Mouse (Mus musculus) heart, adult 2 months (tissue): ENCODE measurements around the gene Tmem45a.
"Not testable (repeated sequence)": the region's sequence is repeated elsewhere in the genome, so short reads cannot be mapped to it uniquely, and the experiment has no call there.

Source experiments
- CTCF ChIP-seq: fragments of 200-600 bp; IDR thresholded peaks from 2 replicates; pipeline ENCODE4 v1.8.1; 2022; ENCODE audit warnings: antibody characterized with exemption, mild to moderate bottlenecking, moderate library complexity
- EP300 ChIP-seq: fragments of 200-500 bp; IDR thresholded peaks from 2 replicates; pipeline ENCODE4 v1.6.1; 2011; ENCODE audit warnings: low read depth, low read length, control low read depth; ENCODE audit not compliant: insufficient read depth
- POLR2A ChIP-seq: fragments of 200-500 bp; IDR thresholded peaks from 2 replicates; pipeline ENCODE4 v1.6.1; 2011; ENCODE audit warnings: mild to moderate bottlenecking, low read depth, low read length, control low read depth; ENCODE audit not compliant: insufficient read depth

DNA sequence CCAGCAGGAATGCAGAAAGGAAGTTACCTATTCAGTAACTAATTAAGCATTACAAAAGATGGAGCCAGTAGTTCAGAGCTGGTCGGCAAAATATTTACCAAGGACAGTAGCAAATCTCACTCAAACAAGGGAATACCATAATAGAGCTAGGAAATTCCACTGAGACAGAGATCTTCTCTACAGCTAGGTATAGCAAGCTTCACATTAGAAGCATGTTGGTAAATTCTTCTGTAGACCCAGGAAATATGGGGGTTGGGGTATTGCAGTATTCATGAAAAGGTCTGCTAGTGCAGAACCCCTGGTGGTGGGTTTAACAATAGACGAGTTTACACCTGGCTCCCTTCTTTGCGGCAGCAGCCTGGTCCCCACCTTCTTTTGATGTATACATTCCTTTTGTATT is 16.2 kb upstream of the Tmem45a start:
- TF ChIP-seq CTCF, POLR2A, EP300: not testable (repeated sequence)
